Mouse (Mus musculus) heart, postnatal 0 days (tissue): ENCODE results near the gene Spcs3.

Experiments
- CTCF ChIP-seq: IDR thresholded peaks from 2 replicates; pipeline ENCODE4 v1.5.1; 2016; ENCODE audit warnings: antibody characterized with exemption, control low read depth, low read depth
- EP300 ChIP-seq: IDR thresholded peaks from 2 replicates; pipeline ENCODE4 v1.6.1; 2016; ENCODE audit warnings: antibody characterized with exemption, low read depth

DNA sequence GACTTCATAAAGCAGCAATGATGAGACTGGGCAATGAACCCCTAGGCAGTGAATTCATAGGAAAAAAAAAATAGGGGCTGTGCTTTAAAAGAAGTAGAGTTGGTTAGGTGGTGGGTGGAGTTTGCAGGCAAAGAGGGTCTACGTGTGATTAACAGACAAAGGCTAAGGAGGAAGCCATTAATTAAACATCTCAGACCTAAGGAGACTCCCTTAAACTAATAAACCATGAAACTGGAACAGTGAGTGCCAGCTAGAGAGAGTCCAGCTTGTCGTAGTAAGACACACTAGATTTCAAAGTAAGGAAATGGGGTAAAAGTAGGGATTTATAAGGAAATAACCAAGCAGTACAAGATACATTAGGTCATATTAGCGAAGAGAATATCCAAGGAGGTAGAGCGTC lies 41.4 kb downstream of the Spcs3 start:
- TF ChIP-seq CTCF (no peak), EP300 (no peak)
